Mouse (Mus musculus): ENCODE measurements around the gene Lgals3bp. TPM values are rescaled to one million over a fixed set of nuclear protein-coding genes. Genes with fewer than 3 reads are reported as not detected.

Lgals3bp gene
- polyA plus RNA-seq, 1 experiment: 22.7 TPM

DNA sequence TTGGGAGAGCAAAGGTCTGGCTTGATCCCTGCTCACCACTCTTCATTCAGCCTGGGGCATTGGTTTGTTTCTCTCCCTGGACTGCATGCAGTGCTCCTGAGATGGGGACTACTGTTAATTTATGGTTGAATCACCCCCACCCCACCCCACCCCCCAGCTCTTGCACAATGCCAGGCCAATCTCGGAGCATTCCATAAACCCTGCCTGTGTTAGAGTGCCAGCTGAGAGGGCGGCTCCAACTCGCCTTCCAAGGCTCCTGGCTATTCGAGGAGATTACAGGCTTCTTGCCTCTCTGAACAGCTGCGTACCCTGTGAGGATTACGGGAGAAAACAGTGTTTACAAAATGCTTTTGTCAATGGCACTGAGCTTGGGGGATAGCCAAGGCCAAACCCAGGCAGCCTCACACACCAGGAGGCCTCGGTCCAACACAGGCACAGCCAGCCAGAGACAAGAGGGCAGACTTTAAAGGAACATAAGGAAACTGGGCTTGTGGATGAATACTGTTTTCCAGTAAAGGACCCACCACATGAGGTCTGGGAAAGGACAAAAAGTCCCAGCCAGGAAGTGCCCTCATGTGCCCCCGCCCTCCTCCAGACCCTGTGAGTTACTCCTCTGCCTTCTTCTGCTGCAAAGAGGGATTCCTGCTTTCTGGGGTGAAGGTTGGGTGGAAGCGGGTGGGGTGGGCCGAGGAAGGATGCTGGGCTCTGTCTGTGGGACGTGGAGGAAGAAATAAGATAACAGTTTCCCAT is 36.9 kb upstream of the Lgals3bp start:
- peaks cover 10% of the 10 kb centered on the region for H3K4me1 ChIP-seq (ENCODE audit: control insufficient read depth, insufficient read depth, low read length)
- peak overlapping the region; percentile 51; the same call in 1 of the 2 replicates for H3K27ac ChIP-seq (ENCODE audit: control insufficient read depth, insufficient read depth, low read depth, low read length)
- no peak overlapping the region for H3K4me3 ChIP-seq (ENCODE audit: control insufficient read depth, low read depth, low read length)
- no peaks in the 10 kb centered on the region for H3K36me3 ChIP-seq (ENCODE audit: control insufficient read depth, insufficient read depth, low read length)
- TF ChIP-seq CTCF (IDR thresholded peaks at IDR 0.05; ENCODE audit: control insufficient read depth, insufficient read depth, insufficient replicate concordance, low read depth, low read length) (no peak), POLR2A (IDR thresholded peaks at IDR 0.05; ENCODE audit: control insufficient read depth, low read depth, low read length) (no peak)
- H3K27me3 ChIP-seq (ENCODE audit: control insufficient read depth, insufficient read depth, low read length): no peaks in the 10 kb centered on the region

- no peak; the same call in 1 of the 2 replicates for TF ChIP-seq CTCF (IDR thresholded peaks at IDR 0.05; ENCODE audit: control insufficient read depth, insufficient read depth, insufficient replicate concordance, low read depth, low read length)
- no peak for TF ChIP-seq POLR2A (IDR thresholded peaks at IDR 0.05; ENCODE audit: control insufficient read depth, low read depth, low read length)
- Histone ChIP-seq H3K4me3 (ENCODE audit: control insufficient read depth, low read depth, low read length) (no peak overlapping the region), H3K36me3 (ENCODE audit: control insufficient read depth, insufficient read depth, low read length) (no peaks in the 10 kb centered on the region), H3K4me1 (ENCODE audit: control insufficient read depth, insufficient read depth, low read length) (peaks cover 13% of the 10 kb centered on the region), H3K27me3 (ENCODE audit: control insufficient read depth, insufficient read depth, low read length) (no peaks in the 10 kb centered on the region), H3K27ac (ENCODE audit: control insufficient read depth, insufficient read depth, low read depth, low read length) (no peak overlapping the region)
These were observed 34.6 kb upstream of the Lgals3bp start for GRCm38 (mm10) chr11:118436471-118436935.

- peaks cover 16% of the 10 kb centered on the region for H3K4me1 ChIP-seq (ENCODE audit: control insufficient read depth, insufficient read depth, low read length)
- TF ChIP-seq POLR2A (IDR thresholded peaks at IDR 0.05; ENCODE audit: control insufficient read depth, low read depth, low read length) (no peak), CTCF (IDR thresholded peaks at IDR 0.05; ENCODE audit: control insufficient read depth, insufficient read depth, insufficient replicate concordance, low read depth, low read length) (no peak)
- H3K36me3 ChIP-seq (ENCODE audit: control insufficient read depth, insufficient read depth, low read length): no peaks in the 10 kb centered on the region
- no peak overlapping the region for H3K27ac ChIP-seq (ENCODE audit: control insufficient read depth, insufficient read depth, low read depth, low read length)
- H3K27me3 ChIP-seq (ENCODE audit: control insufficient read depth, insufficient read depth, low read length): no peaks in the 10 kb centered on the region
- H3K4me3 ChIP-seq (ENCODE audit: control insufficient read depth, low read depth, low read length): no peak overlapping the region; the same call in 1 of the 2 replicates
These were observed 32.2 kb upstream of the Lgals3bp start for GRCm38 (mm10) chr11:118434093-118434492.

GRCm38 (mm10) chr11:118433398-118433868 is 31.5 kb upstream of the Lgals3bp start:
- H3K36me3 ChIP-seq (ENCODE audit: control insufficient read depth, insufficient read depth, low read length): no peaks in the 10 kb centered on the region
- H3K4me1 ChIP-seq (ENCODE audit: control insufficient read depth, insufficient read depth, low read length): peaks cover 16% of the 10 kb centered on the region
- TF ChIP-seq POLR2A (IDR thresholded peaks at IDR 0.05; ENCODE audit: control insufficient read depth, low read depth, low read length): no peak
- TF ChIP-seq CTCF (IDR thresholded peaks at IDR 0.05; ENCODE audit: control insufficient read depth, insufficient read depth, insufficient replicate concordance, low read depth, low read length): no peak
- H3K4me3 ChIP-seq (ENCODE audit: control insufficient read depth, low read depth, low read length): no peak overlapping the region
- H3K27me3 ChIP-seq (ENCODE audit: control insufficient read depth, insufficient read depth, low read length): no peaks in the 10 kb centered on the region
- H3K27ac ChIP-seq (ENCODE audit: control insufficient read depth, insufficient read depth, low read depth, low read length): no peak overlapping the region

- H3K27ac ChIP-seq (ENCODE audit: control insufficient read depth, insufficient read depth, low read depth, low read length): no peak overlapping the region; the same call in 1 of the 2 replicates
- peaks cover 12% of the 10 kb centered on the region for H3K4me1 ChIP-seq (ENCODE audit: control insufficient read depth, insufficient read depth, low read length)
- H3K36me3 ChIP-seq (ENCODE audit: control insufficient read depth, insufficient read depth, low read length): no peaks in the 10 kb centered on the region
- no peaks in the 10 kb centered on the region for H3K27me3 ChIP-seq (ENCODE audit: control insufficient read depth, insufficient read depth, low read length)
- H3K4me3 ChIP-seq (ENCODE audit: control insufficient read depth, low read depth, low read length): no peak overlapping the region
- TF ChIP-seq POLR2A (IDR thresholded peaks at IDR 0.05; ENCODE audit: control insufficient read depth, low read depth, low read length) (no peak), CTCF (IDR thresholded peaks at IDR 0.05; ENCODE audit: control insufficient read depth, insufficient read depth, insufficient replicate concordance, low read depth, low read length) (no peak)
These were observed 29.4 kb upstream of the Lgals3bp start for GRCm38 (mm10) chr11:118431100-118431948.

DNA sequence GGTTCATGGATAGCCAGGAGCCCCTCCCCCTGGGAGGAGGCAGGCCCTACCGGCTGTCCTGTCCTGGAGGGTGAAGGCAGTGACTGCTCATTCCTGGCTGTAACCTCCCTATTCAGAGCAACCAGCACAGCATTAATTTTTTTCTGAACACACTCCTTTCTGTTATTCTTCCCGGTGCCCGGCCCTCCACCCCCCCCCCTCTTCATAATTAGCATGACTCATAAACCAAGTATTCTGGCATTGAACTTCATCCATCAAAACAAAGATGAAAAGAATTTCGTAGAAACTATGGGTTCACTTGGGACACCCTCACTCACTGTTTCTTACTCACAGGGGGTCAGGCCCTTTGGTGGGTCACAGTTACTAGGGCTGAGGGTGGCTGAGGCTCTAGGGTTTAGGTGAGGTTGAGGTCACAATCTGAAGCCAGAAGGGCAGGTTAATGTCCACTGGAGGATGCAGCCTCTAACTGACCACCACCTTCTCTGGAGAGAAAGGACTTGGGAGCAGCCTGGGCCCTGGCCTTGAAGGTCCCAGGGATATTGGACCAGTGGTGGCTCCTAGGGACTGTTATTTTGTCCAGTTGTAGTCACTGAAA is 28.5 kb upstream of the Lgals3bp start:
- peak overlapping the region; percentile 48; the same call in 1 of the 2 replicates for H3K27ac ChIP-seq (ENCODE audit: control insufficient read depth, insufficient read depth, low read depth, low read length)
- no peaks in the 10 kb centered on the region for H3K27me3 ChIP-seq (ENCODE audit: control insufficient read depth, insufficient read depth, low read length)
- no peak overlapping the region for H3K4me3 ChIP-seq (ENCODE audit: control insufficient read depth, low read depth, low read length)
- TF ChIP-seq POLR2A (IDR thresholded peaks at IDR 0.05; ENCODE audit: control insufficient read depth, low read depth, low read length) (no peak), CTCF (IDR thresholded peaks at IDR 0.05; ENCODE audit: control insufficient read depth, insufficient read depth, insufficient replicate concordance, low read depth, low read length) (no peak)
- H3K4me1 ChIP-seq (ENCODE audit: control insufficient read depth, insufficient read depth, low read length): peaks cover 12% of the 10 kb centered on the region
- no peaks in the 10 kb centered on the region for H3K36me3 ChIP-seq (ENCODE audit: control insufficient read depth, insufficient read depth, low read length)

All from testis, adult 2 months (tissue).